Mouse (Mus musculus) erythroblast, adult 5-6 weeks (primary cell): ENCODE results near the gene Tceal3. TPM values are rescaled to one million over a fixed set of nuclear protein-coding genes. Genes with fewer than 3 reads are reported as not detected.
"Not testable (repeated sequence)": the region's sequence is repeated elsewhere in the genome, so short reads cannot be mapped to it uniquely, and the experiment has no call there.

Experiments used
- ATAC-seq: replicated peaks from 2 replicates; pipeline ENCODE4 v1.8.0; 2016; ENCODE audit warnings: moderate number of reproducible peaks, mild to moderate bottlenecking, moderate TSS enrichment, inconsistent platforms; ENCODE audit not compliant: poor library complexity, low FRiP score, severe bottlenecking
- total RNA-seq, 2 experiments: library from RNA; stranded (forward) in 1 of 2; stranded (reverse) in 1 of 2; fragments of 150-400 nt in 1 of 2; fragments of 200-764, 138-1000 nt in 1 of 2; gene quantifications; 2 replicates each; pipeline versions ENCODE4 v1.2.3 to v1.2.4; 2015 to 2017; ENCODE audit warnings: low replicate concordance in 2 of 2

The Tceal3 gene
- not detected in 2 replicates for total RNA-seq (2015; ENCODE audit: low replicate concordance)
- 1.8 TPM in 1 of 2 replicates, not detected in the other for total RNA-seq (2017; ENCODE audit: low replicate concordance)

DNA sequence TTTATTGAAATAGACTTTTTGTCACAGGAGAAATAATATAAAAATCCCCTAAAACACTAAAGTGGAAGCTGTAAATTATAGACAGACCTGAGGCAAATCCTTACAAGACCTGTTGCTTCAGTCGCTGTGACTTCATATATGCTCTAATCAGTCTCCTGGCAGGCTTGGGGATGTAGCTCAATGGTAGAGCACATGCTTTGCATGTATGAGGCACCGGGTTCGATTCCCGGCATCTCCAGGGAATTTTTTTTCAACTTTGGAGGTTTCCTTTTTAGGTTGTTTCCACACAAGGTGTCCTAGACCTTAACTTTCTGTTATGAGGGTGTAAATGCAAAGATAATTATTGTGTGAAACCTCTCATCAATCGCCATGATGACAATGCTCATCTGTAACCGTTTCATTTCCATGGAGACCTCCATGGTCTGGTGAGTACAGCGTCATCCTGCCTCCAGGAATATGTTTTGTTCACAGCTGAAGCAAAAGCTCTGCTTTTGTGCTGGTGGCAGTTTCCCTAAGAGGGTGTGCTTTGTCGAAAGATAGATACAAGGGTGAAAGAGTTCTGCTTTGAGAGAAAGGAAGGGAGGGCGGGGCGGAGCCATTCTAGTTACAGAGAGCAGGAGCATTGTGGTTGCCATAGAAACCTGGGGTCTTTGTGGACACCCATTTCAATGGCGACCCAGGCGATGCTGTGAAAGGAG is at the start of gene Tceal3:
Tceal3 (plus strand) TSS at position 644 of the 698 bp plus-strand sequence.
- ATAC-seq = no peak

DNA sequence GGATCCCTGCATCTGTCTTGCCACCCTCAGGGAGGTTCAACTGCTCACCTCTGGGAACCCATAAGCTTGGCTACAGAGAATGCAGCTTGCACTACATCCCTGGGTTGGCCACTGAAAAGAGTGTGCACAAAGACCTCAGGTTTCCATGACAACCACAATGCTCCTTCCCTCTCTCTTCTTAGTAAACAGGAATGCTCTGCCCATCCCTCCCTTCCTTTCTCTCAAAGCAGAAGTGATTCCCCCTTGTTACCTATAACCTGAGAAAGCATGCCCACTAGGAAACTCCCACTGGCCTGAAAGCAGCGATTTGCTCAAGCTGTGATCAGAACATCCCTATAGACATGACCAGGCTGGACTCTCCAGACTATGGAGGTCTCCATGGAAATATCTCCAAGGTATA is 46.7 kb upstream of the Tceal3 start, which contains the start of gene Kir3dl2:
Kir3dl2 (minus strand) TSS at position 101 of the 400 bp plus-strand sequence.
- not testable (repeated sequence) for ATAC-seq

DNA sequence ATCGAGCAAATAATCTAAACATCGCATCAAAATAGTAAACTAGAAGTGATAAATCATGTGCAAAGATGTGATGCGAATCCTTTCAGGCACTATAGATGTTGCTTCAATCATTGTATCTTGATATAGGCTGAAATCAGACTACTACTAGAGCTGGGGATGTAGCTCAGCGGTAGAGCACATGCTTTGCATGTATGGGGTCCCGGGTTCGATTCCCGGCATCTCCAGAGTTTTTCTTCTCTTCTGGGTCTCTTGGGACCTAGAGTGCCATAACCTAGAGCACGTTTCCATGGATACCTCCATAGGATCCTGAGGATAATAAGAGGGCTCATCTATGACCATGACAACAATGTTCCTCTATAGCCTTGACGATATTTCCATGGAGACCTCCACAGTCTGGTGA is 21.5 kb upstream of the Tceal3 start:
- not testable (repeated sequence) for ATAC-seq

GRCm38 (mm10) chrX:136584617-136585016 is 6.0 kb upstream of the Tceal3 start:
- ATAC-seq = no peak

DNA sequence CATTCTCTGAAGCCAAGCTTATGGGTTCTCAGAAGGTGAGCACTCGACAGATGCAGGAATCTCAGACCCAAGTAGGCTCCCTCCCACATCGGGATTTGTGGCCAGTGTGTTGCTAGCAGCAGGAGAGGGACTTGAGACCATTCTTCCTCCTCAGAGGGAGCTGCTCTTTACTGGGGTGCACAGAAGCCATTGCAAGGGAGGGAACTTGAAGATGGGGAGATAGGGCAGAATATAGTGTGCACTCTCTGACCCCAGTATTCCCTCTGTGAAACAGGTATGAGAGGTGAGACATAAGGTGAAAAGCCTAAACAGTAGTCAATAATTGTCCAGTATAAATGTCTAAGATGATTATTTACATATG is 235 bp downstream of the Tceal3 start:
- no peak for ATAC-seq

DNA sequence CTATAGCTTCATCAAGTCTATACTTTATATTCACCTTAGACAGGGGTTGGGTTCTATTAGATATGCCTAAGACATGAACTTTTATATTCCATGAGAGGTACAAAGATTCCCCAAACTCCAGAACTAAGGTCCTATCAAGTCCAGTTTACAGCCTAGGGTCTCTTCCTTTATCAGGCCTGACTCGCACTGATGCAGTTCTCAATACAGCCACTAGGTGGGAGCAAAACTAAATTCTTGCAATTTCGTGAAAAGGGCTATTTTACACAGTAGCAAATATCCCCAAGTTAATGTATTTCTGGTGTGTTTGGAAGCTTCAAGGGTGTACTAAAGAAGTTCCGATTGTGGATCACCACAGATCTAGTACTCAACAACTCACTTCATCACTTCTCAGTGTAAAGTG is 8.8 kb downstream of the Tceal3 start:
- ATAC-seq = no peak

GRCm38 (mm10) chrX:136606951-136607350 is 16.3 kb downstream of the Tceal3 start:
- ATAC-seq = no peak

DNA sequence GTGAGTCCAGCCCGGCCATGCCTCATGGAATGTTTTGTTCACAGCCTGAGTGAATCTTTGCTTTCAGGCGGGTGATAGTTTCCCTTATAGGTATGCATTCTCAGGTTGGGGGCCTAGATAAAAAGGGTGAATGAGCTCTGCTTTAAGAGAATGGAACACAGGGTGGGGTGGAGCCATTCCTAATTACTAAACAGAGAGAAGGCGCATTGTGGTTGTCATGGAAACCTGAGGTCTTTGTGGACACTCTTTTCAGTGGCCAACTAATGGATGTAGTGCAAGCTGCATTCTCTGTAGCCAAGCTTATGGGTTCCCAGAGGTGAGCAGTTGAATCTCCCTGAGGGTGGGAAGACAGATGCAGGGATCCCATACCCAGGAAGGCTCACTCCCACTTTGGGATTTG is 16.8 kb downstream of the Tceal3 start:
- ATAC-seq = no peak

- no peak for ATAC-seq
Observed at GRCm38 (mm10) chrX:136611346-136611745, 20.7 kb downstream of the Tceal3 start.

DNA sequence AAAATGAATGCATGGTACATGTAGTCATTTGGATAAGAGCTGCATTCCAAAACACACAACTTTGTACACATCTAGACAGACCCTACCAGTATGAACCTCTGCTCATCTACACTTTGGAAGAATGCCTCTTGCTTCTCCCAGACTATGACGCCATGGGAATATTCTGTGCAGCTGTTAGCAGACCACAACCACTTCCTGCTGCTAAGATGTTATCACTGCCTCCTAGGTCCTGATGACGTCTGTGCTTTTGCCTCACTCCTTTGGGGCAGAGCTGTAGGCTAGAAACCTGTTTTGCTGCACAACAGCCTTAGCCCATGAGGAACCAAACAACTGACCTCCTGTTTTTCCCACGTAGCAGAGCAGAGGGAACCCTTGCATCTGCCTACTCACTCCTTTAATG is 25.2 kb downstream of the Tceal3 start:
- ATAC-seq = not testable (repeated sequence)

DNA sequence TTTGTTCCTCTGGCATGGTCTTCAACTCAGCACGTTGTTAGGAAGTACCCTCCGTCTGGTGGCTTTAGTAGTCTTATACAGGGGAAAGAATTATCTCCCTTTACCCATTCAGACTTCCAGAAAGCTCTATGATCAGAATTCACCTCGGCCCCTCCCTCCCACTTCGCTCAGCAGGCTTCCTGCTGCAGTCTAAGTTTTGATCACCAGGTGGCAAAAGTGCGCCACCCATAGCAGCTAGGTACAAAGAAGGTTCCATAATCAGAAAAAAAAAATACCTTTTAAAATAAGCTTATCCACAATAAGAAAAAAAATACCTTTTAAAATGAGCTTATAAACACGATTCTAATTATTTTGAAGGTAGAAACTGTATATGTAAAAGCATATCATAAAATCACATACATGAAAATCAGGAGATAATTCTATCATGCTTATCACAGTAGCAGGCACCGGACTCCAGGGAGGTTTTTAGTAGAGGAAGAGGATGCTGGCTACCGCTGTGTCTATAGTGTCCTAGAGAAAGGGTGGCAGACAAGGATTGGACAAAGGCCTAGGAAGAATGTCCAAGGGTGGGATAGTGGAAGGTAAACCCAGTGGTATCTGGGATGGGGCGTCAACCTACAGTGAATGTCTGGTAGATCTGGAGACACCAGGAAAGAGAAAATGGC is 34.4 kb downstream of the Tceal3 start:
- ATAC-seq = no peak

- no peak for ATAC-seq
Observed at GRCm38 (mm10) chrX:136625959-136626358, 35.3 kb downstream of the Tceal3 start.

GRCm38 (mm10) chrX:136635116-136635515 is 44.5 kb downstream of the Tceal3 start:
- no peak for ATAC-seq

DNA sequence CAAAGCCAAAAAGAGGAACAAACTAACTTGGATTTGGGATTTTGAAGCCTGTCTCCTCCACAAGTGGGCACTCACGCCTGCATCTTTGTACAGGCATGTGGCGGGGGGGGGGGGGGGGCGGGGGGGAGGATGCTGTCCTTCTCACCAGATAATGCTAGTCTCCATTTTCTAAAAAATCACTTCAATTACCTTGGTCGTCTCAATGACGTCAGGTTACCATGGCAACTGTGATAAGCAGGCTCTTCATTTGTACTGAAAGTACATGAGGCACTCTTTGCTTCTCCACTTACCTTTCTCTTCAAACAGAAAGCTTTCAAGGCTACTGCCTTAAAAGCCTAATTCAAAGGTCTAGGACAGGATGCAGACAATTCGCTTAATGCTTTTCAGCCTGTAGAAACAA is 49.1 kb downstream of the Tceal3 start:
- ATAC-seq = no peak

- ATAC-seq = not testable (repeated sequence)
Observed at GRCm38 (mm10) chrX:136645857-136646256, 55.2 kb downstream of the Tceal3 start.

- ATAC-seq = no peak
Observed at GRCm38 (mm10) chrX:136666281-136666706, 75.7 kb downstream of the Tceal3 start.

GRCm38 (mm10) chrX:136666762-136667464 is 76.3 kb downstream of the Tceal3 start:
- not testable (repeated sequence) for ATAC-seq

DNA sequence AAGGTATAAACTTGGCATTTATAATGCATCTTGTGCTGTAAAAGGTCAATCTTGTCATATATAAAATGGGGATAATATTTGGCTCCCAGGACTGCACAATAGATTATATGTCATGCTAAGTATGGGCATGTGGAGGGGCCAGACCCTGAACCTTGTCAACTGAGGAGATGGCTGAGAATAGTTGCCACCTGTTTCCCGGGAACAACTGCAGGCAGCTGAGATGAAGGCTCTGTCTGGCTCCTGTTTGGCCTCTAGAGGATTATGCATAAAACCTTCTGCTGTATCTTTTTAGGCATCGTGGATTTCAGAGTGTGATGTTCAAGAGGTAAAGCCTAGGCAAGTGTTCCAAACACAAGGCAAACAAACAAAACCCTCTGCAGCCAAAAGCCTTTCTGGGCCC is 78.2 kb downstream of the Tceal3 start:
- no peak for ATAC-seq

DNA sequence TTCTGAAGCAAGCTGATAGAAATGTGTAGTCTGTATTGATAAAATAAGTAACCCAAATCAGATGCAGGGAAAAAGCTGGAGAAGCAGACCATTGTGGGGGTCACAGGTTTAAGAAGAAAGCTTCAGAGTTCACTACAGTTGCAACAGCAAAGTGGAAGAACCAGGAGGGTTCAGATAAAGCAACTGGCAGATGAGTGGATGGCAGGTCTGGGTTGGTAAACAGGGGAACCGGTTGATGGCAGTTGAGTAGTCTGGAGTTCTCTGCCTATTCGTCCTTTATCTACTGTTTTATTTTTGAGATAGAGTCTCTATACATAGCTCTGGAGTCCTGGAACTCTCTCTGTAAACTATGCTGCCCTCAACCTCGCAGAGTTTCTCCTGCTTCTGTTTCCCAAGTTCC is 90.3 kb downstream of the Tceal3 start:
- ATAC-seq = no peak

GRCm38 (mm10) chrX:136691606-136692293 is 101.1 kb downstream of the Tceal3 start:
- ATAC-seq = not testable (repeated sequence)
